In the genomic region with DNA sequence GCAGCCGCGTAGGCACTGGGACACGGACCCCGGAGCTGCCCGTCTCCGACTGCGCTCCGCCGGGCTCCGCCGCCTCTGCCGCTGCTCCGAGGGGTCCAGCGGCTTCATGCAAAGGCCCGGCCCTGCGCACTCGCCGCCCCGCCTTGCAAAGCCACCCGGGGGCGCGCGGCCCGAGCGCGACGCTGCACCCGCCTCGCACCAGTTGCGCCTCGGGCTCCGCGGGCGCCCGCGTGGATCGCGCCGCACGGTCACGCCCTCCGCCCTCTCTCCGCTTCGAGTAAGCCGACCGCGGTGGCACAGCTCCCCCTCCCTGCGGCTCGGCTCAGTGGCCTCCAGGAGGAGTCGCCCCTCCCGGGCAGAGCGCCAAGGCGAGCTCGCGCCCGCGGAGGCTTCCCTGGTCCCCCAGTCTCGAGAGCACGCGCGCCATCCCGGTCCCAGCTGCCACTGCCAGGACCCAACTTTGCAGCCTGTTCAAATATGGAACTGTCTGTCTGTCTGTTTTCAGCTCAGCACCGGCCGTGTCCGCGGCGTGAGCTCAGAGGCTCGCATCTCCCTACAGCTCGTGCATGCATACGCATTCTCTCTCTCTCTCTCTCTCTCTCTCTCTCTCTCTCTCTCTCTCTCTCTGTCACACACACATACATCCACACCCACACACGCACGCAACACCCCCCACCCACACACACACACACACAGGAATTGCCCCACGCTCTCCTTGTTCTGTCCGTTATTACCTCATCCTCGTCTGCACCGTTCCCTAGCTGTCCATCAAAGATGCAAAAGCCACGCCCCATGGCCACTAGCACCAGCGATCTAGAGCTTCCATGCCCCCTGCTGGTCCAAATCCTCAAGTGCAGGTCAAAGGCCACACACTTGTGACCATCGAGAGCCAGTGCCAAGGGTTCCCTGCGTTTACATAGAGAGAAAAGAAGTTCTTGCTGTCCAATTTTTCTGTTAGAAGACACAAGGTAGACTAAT, we compare ENCODE assay signal across 7 mouse cellular contexts. TPM values are rescaled to one million over a fixed set of nuclear protein-coding genes. Genes with fewer than 3 reads are reported as not detected.
DNase-seq lines count a peak whose midpoint lies in the region; ATAC-seq lines count a peak whose summit lies in the region.

TSS of gene Dtx4 (minus strand) at position 85 of the 978 bp plus-strand sequence.

- ATAC-seq in granulocyte monocyte progenitor cell, adult 5-6 weeks (replicated peaks; ENCODE audit: poor library complexity, severe bottlenecking) = peak; percentile 85
- ATAC-seq in midbrain, embryonic 13.5 days = peak; percentile 93

- peak; percentile 96 for DNase-seq in adrenal gland, postnatal 10 days
- peak; percentile 93 for DNase-seq in embryonic facial prominence, embryonic 10.5 days (ENCODE audit: low spot score)
- DNase-seq in kidney, adult 11 months = peak; percentile 92
- peak; percentile 90 for DNase-seq in limb, embryonic 10.5 days (ENCODE audit: low spot score)
- DNase-seq in spleen, adult 12 weeks (ENCODE audit: low spot score) = peak; percentile 77

- H3K4me2 ChIP-seq in midbrain, embryonic 13.5 days (replicated peaks) = peak within 1 kb of the TSS; percentile 79

- H3K36me3 ChIP-seq in embryonic facial prominence, embryonic 10.5 days (replicated peaks) = peaks cover 18% of the 10 kb centered on the region; the same call in 1 of the 2 replicates
- H3K36me3 ChIP-seq in limb, embryonic 10.5 days = no peaks in the 10 kb centered on the region
- H3K36me3 ChIP-seq in midbrain, embryonic 13.5 days = 0 out of 2 replicates have a peak, but pooled peaks cover 9% of the 10 kb centered on the region

- peaks cover 13% of the 10 kb centered on the region for H3K27me3 ChIP-seq in embryonic facial prominence, embryonic 10.5 days (replicated peaks; ENCODE audit: low read depth, poor library complexity, severe bottlenecking)
- H3K27me3 ChIP-seq in limb, embryonic 10.5 days (ENCODE audit: low read depth, poor library complexity, severe bottlenecking) = peaks cover 22% of the 10 kb centered on the region
- H3K27me3 ChIP-seq in midbrain, embryonic 13.5 days = no peaks in the 10 kb centered on the region

- peak within 1 kb of the TSS; percentile 79 for H3K4me3 ChIP-seq in embryonic facial prominence, embryonic 10.5 days
- peak within 1 kb of the TSS; percentile 70 for H3K4me3 ChIP-seq in limb, embryonic 10.5 days
- H3K4me3 ChIP-seq in midbrain, embryonic 13.5 days (replicated peaks) = peak within 1 kb of the TSS; percentile 92

- peak within 1 kb of the TSS; percentile 98 for H3K9ac ChIP-seq in midbrain, embryonic 13.5 days (replicated peaks)

- H3K4me1 ChIP-seq in embryonic facial prominence, embryonic 10.5 days = peaks cover 24% of the 10 kb centered on the region
- H3K4me1 ChIP-seq in limb, embryonic 10.5 days = peaks cover 12% of the 10 kb centered on the region
- peaks cover 40% of the 10 kb centered on the region for H3K4me1 ChIP-seq in midbrain, embryonic 13.5 days (replicated peaks)

- WGBS in embryonic facial prominence, embryonic 10.5 days = under 1% methylated on average over 80 of the region's 80 CpGs
- WGBS in limb, embryonic 10.5 days = under 1% methylated on average over 77 of the region's 80 CpGs
- WGBS in midbrain, embryonic 13.5 days = under 1% methylated on average over 80 of the region's 80 CpGs

- H3K9me3 ChIP-seq in embryonic facial prominence, embryonic 10.5 days = no peaks in the 10 kb centered on the region
- H3K9me3 ChIP-seq in limb, embryonic 10.5 days (replicated peaks) = no peaks in the 10 kb centered on the region
- no peaks in the 10 kb centered on the region for H3K9me3 ChIP-seq in midbrain, embryonic 13.5 days

- peak within 1 kb of the TSS; percentile 93 for H3K27ac ChIP-seq in embryonic facial prominence, embryonic 10.5 days (replicated peaks)
- H3K27ac ChIP-seq in limb, embryonic 10.5 days = peak within 1 kb of the TSS; percentile 82
- H3K27ac ChIP-seq in midbrain, embryonic 13.5 days = peak within 1 kb of the TSS; percentile 96

RNA-seq across cellular contexts. Expression of gene Dtx4, which starts in this region (rescaled TPM):
- 10 to 100 TPM; 22.5 to 24.4 TPM for total RNA-seq in adrenal gland, postnatal 10 days (2021)
- 12.1 and 19.8 TPM in 2 replicates for polyA plus RNA-seq in embryonic facial prominence, embryonic 10.5 days (2016; fragmentation: Nextera tagmentation; extraction: Ambion mirVana)
- total RNA-seq in granulocyte monocyte progenitor cell, adult 5-6 weeks (2014; fragmentation: Nextera tagmentation) = 48.3 and 48.4 TPM in 2 replicates
- 38.7 and 47.3 TPM in 2 replicates for total RNA-seq in granulocyte monocyte progenitor cell, adult 5-6 weeks (2017)
- 1.8 and 2.3 TPM in 2 replicates for polyA plus RNA-seq in limb, embryonic 10.5 days (2016; fragmentation: Nextera tagmentation; extraction: Ambion mirVana)
- 36.6 and 40.7 TPM in 2 replicates for polyA plus RNA-seq in midbrain, embryonic 13.5 days (2015; fragmentation: Nextera tagmentation; extraction: Ambion mirVana)

Comparison
In these comparisons a context has a peak if more than half of its experiments do, and no peak if none do; other contexts are left out.
1. Peak in every context shown above with its lines: DNase-seq, ATAC-seq, H3K4me3 ChIP-seq and H3K27ac ChIP-seq.